Mouse (Mus musculus) adrenal gland, postnatal 10 days (tissue): ENCODE measurements around the gene Eefsec. TPM values are rescaled to one million over a fixed set of nuclear protein-coding genes. Genes with fewer than 3 reads are reported as not detected.
A peak's percentile ranks its signal among the peaks of the same experiment; 100 is the strongest.

Experiments used
- DNase-seq: peaks from one replicate; pipeline ENCODE4 v3.0.0; 2021; ENCODE audit warnings: mixed read lengths
- total RNA-seq, 2 experiments: library from RNA; stranded (reverse); gene quantifications; 2 replicates each; pipeline ENCODE4 v1.2.3; 2021

Eefsec gene
- total RNA-seq, 2 experiments from 2014 or later = 14.8 to 18.0 TPM

GRCm38 (mm10) chr6:88260645-88261044 lies 185.7 kb downstream of the Eefsec start:
- no peak for DNase-seq

- DNase-seq = no peak
Observed at GRCm38 (mm10) chr6:88259621-88260020, 186.7 kb downstream of the Eefsec start.

GRCm38 (mm10) chr6:88255435-88255834 lies 190.9 kb downstream of the Eefsec start:
- DNase-seq = no peak

- no peak for DNase-seq
Observed at GRCm38 (mm10) chr6:88254082-88254481, 192.3 kb downstream of the Eefsec start.

DNA sequence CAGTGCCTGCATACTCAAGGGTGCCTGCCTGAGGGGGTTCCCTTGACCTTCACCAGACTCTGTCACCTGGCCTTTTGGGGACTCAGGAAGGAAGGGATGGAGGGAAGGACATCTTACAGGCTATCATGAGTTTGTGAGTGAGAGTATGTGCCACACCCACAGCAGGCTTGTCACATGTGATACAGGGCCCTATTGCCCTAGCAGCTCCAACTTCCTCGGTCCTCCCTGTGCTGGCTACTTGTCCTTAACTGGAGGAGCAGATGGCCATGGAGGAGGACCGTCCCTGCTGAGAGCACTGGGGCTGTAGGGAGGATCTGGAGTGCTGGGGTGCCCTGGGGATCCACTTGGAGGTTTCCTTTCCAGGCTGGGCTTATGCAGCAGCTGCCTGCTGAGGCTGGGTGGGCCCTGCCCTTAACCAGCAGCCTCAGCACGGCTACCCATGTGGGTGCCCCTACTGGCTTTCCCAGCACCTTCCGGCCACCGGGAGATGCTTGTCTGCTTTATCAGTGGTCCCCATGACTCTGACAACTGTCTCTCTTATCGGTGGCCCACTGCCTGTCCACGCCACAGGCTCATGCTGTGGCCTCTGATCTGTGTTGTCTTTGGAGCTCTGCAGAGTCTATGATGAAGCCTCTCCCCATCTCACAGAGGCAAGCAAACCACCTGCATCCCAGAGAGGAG lies 194.4 kb downstream of the Eefsec start:
- DNase-seq = no peak

- DNase-seq = no peak
Observed at GRCm38 (mm10) chr6:88251396-88251795, 194.9 kb downstream of the Eefsec start.

- no peak for DNase-seq
Observed at GRCm38 (mm10) chr6:88249231-88249630, 197.1 kb downstream of the Eefsec start.

DNA sequence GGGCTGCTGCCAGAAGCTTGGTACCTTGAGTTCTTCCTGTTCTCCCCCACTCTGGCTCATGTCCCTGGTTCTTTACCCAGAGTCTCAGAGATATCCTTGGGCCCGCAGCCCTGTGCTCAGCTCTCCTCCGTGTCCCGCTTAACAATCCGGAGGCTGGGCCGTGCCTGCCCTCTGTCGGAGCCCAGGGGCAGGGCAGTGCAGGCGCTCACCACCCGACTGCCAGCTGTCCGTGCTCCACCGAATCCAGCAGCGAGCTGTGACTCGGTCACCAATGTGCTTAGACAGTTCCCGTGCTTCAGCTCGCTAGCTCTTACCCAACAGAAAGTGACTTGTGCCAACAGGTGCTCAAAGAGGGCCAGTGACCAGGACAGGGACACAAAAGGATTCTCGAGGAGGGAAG lies 203.7 kb downstream of the Eefsec start:
- peak; percentile 81 for DNase-seq

- peak; percentile 26 for DNase-seq
Observed at GRCm38 (mm10) chr6:88236513-88236912, 209.8 kb downstream of the Eefsec start.

- DNase-seq = no peak
Observed at GRCm38 (mm10) chr6:88235983-88236382, 210.4 kb downstream of the Eefsec start.

- DNase-seq = no peak
Observed at GRCm38 (mm10) chr6:88235461-88235860, 210.9 kb downstream of the Eefsec start.

DNA sequence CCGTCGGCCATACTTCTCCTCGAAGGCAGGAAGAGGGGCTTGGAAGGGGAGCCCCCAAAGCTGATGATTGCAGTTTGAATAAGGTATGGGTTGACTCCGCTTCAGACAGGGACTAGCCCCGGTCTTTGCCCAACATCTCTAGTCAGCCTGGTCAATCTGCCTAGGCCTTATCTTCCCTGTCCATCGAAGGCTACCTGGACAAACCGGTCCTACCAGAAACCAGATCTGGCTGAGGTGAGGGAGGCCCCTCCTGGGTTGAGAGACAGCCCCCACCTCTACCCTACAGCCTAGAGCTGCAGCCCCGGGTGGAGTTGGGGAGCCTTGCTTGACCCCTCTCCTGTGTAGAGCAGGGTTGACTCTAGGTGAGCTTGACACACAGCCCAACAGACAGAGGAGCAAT lies 212.3 kb downstream of the Eefsec start:
- no peak for DNase-seq

DNA sequence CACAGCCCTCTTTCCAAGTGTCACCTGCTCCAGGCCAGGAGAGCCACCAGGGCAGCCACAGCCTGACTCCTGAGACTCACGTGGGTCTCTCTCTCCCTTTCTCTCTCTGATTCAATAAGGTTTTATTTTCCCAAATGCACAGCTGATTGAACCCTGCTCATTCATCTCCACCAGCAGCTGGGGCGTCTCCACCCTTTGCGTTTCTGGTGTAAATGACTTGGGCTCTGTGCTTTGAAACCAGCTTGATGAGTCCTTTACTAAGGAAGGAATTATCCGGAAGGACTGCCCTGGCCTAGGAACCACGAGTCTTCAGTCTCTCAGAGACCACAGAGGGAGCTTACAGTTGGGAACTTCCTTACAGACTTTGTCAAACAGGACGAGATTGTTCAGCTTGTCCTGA lies 214.1 kb downstream of the Eefsec start:
- no peak for DNase-seq

GRCm38 (mm10) chr6:88231821-88232220 lies 214.5 kb downstream of the Eefsec start:
- no peak for DNase-seq

- DNase-seq = no peak
Observed at GRCm38 (mm10) chr6:88229221-88229620, 217.1 kb downstream of the Eefsec start.

GRCm38 (mm10) chr6:88227537-88227936 lies 218.8 kb downstream of the Eefsec start:
- no peak for DNase-seq

- no peak for DNase-seq
Observed at GRCm38 (mm10) chr6:88226570-88226994, 219.8 kb downstream of the Eefsec start.

- DNase-seq = no peak
Observed at GRCm38 (mm10) chr6:88221968-88222367, 224.4 kb downstream of the Eefsec start, which contains the start of gene Dnajb8. TSS of gene Dnajb8 (plus strand) at chr6:88222268.

GRCm38 (mm10) chr6:88219094-88219493 lies 227.2 kb downstream of the Eefsec start:
- DNase-seq = no peak

- no peak for DNase-seq
Observed at GRCm38 (mm10) chr6:88216199-88216598, 230.1 kb downstream of the Eefsec start.

GRCm38 (mm10) chr6:88215797-88216196 lies 230.5 kb downstream of the Eefsec start:
- DNase-seq = no peak

- DNase-seq = no peak
Observed at GRCm38 (mm10) chr6:88210182-88210581, 236.2 kb downstream of the Eefsec start.

GRCm38 (mm10) chr6:88209453-88209852 lies 236.9 kb downstream of the Eefsec start:
- DNase-seq = no peak

DNA sequence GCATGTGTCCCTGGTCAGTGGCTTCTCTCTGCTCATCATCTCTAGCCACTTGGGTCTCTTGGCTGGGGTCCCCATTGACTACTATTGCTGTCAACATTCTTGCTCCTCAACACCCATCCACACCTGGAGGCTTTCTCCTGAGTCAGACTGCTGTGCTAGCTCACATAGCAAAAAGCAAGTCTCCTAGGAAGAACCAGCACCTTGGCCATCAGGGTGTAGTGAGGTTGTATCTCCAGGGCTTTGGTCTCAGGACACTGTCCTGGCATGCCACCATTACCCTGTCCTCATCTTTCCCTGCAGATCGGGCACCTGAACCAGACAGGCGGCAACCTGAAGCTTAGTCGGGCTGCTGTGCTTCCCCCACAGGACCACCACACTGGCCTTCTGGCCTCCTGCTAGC lies 238.0 kb downstream of the Eefsec start:
- no peak for DNase-seq
